9 mouse cellular contexts compared by ENCODE assay signal in genomic region chr5:115542635-115543384, GRCm38 (mm10). TPM values are rescaled to one million over a fixed set of nuclear protein-coding genes. Genes with fewer than 3 reads are reported as not detected.
DNase-seq lines count a peak whose midpoint lies in the region; ATAC-seq lines count a peak whose summit lies in the region.
"Had no signal": no experiment of that assay in that cellular context is flagged by ENCODE, and none has a peak within 500 bp of the region (broad histone marks: within the 10 kb centered on the region; RNA-seq: fewer than 3 reads in every experiment).

No protein-coding gene starts in this region.

- H3K4me2 ChIP-seq in forebrain, embryonic 13.5 days: 0 out of 2 replicates have a peak overlapping the region, but pooled peaks have one; percentile 33
- H3K4me2 ChIP-seq in forebrain, embryonic 11.5 days (ENCODE audit: low read depth, low read length, severe bottlenecking): no peak overlapping the region
- peak overlapping the region; percentile 52 for H3K4me2 ChIP-seq in liver, embryonic 16.5 days (ENCODE audit: low read depth, low read length)

- no peaks in the 10 kb centered on the region for H3K27me3 ChIP-seq in forebrain, embryonic 13.5 days
- H3K27me3 ChIP-seq in forebrain, embryonic 11.5 days (ENCODE audit: control insufficient read depth, insufficient read depth, low read length): no peaks in the 10 kb centered on the region
- no peaks in the 10 kb centered on the region for H3K27me3 ChIP-seq in liver, embryonic 16.5 days (ENCODE audit: control insufficient read depth, insufficient read depth, low read depth, low read length)
- H3K27me3 ChIP-seq: CH12.LX had no signal

- 0 out of 2 replicates have a peak overlapping the region, but pooled peaks have one; percentile 10 for H3K27ac ChIP-seq in forebrain, embryonic 13.5 days
- no peak overlapping the region for H3K27ac ChIP-seq in forebrain, embryonic 11.5 days (ENCODE audit: low read depth, low read length)
- H3K27ac ChIP-seq in liver, embryonic 16.5 days (ENCODE audit: low read length): peak overlapping the region; percentile 90

- peaks cover 24% of the 10 kb centered on the region for H3K36me3 ChIP-seq in forebrain, embryonic 13.5 days (ENCODE audit: poor library complexity, severe bottlenecking)
- no peaks in the 10 kb centered on the region for H3K36me3 ChIP-seq in forebrain, embryonic 11.5 days (ENCODE audit: control insufficient read depth, insufficient read depth, low read length)
- H3K36me3 ChIP-seq in liver, embryonic 16.5 days (ENCODE audit: control insufficient read depth, insufficient read depth): peaks cover 3% of the 10 kb centered on the region

- DNase-seq in forebrain, embryonic 11.5 days (ENCODE audit: low spot score): no peak
- DNase-seq in thymus, postnatal 0 days (ENCODE audit: low spot score): peak; percentile 32
- DNase-seq in layer of hippocampus, postnatal 25 days (ENCODE audit: extremely low spot score in 1 of 2, low spot score in 1 of 2): no peak
- DNase-seq in right cerebral cortex, postnatal 10 days (ENCODE audit: low spot score in 2 of 2): no peak

- peaks cover 37% of the 10 kb centered on the region for H3K4me1 ChIP-seq in forebrain, embryonic 13.5 days
- peaks cover 6% of the 10 kb centered on the region; the same call in 1 of the 2 replicates for H3K4me1 ChIP-seq in forebrain, embryonic 11.5 days (replicated peaks; ENCODE audit: control insufficient read depth, insufficient read depth, low read length)
- peaks cover 37% of the 10 kb centered on the region for H3K4me1 ChIP-seq in liver, embryonic 16.5 days (ENCODE audit: control insufficient read depth, low read depth, low read length)

- ATAC-seq in forebrain, embryonic 13.5 days: no peak
- no peak for ATAC-seq in forebrain, embryonic 11.5 days (replicated peaks; ENCODE audit: low FRiP score)
- ATAC-seq in CD4-positive, CD25-positive, alpha-beta regulatory T cell, adult 4 months: peak; percentile 65
- ATAC-seq in hematopoietic stem cell, adult 5-6 weeks (replicated peaks in 1 of 2; ENCODE audit: insufficient read depth in 1 of 2, low FRiP score in 2 of 2, low TSS enrichment in 1 of 2, low read depth in 1 of 2, poor library complexity in 2 of 2, severe bottlenecking in 2 of 2): peak; percentile 20 to 57; a peak in 2 of 4 replicates
- peak; percentile 30 for ATAC-seq in liver, embryonic 16.5 days (ENCODE audit: low read depth)

- H3K9me3 ChIP-seq in forebrain, embryonic 13.5 days (replicated peaks): no peaks in the 10 kb centered on the region
- H3K9me3 ChIP-seq in forebrain, embryonic 11.5 days (ENCODE audit: control insufficient read depth, low read length): no peaks in the 10 kb centered on the region
- H3K9me3 ChIP-seq in liver, embryonic 16.5 days (replicated peaks; ENCODE audit: control insufficient read depth, low read length): no peaks in the 10 kb centered on the region

- H3K4me3 ChIP-seq in forebrain, embryonic 13.5 days: no peak overlapping the region
- H3K4me3 ChIP-seq in forebrain, embryonic 11.5 days (ENCODE audit: low read depth, low read length): no peak overlapping the region
- H3K4me3 ChIP-seq in liver, embryonic 16.5 days (ENCODE audit: low read depth, low read length): peak overlapping the region; percentile 39

- WGBS in forebrain, embryonic 13.5 days: 73% methylated on average over 19 of the region's 19 CpGs
- WGBS in forebrain, embryonic 11.5 days: 68% methylated on average over 19 of the region's 19 CpGs
- 15% methylated on average over 19 of the region's 19 CpGs for WGBS in liver, embryonic 16.5 days (ENCODE audit: insufficient replicate concordance)

- H3K9ac ChIP-seq in forebrain, embryonic 13.5 days: no peak overlapping the region
- no peak overlapping the region for H3K9ac ChIP-seq in forebrain, embryonic 11.5 days (ENCODE audit: low read length)
- H3K9ac ChIP-seq in liver, embryonic 16.5 days (ENCODE audit: low read depth, low read length): peak overlapping the region; percentile 48

RNA-seq across cellular contexts. Expression of gene Rplp0, which starts 16.5 kb away (rescaled TPM):
- 1,081 and 1,088 TPM in 2 replicates for polyA plus RNA-seq in forebrain, embryonic 13.5 days (2015; fragmentation: Nextera tagmentation; extraction: Ambion mirVana)
- 1,156 and 1,197 TPM in 2 replicates for polyA plus RNA-seq in forebrain, embryonic 11.5 days (2014; fragmentation: Nextera tagmentation; extraction: Ambion mirVana)
- 1,000 to 10,000 TPM; 4,123 to 4,128 TPM for polyA plus RNA-seq in CD4-positive, CD25-positive, alpha-beta regulatory T cell, adult 4 months (2017; shearing (Covaris generic))
- total RNA-seq in hematopoietic stem cell, adult 5-6 weeks (2017): 1,280 and 1,726 TPM in 2 replicates
- polyA plus RNA-seq in liver, embryonic 16.5 days (2015; fragmentation: Nextera tagmentation; extraction: Ambion mirVana): 919 and 997 TPM in 2 replicates
- 1,964 and 2,053 TPM in 2 replicates for polyA plus RNA-seq in thymus, postnatal 0 days (2015; fragmentation: Nextera tagmentation; extraction: Ambion mirVana)
- total RNA-seq in layer of hippocampus, postnatal 25 days (2021): 100 to 1,000 TPM; 251 to 264 TPM

RNA-seq across cellular contexts. Expression of gene Gcn1l1, which starts 22.2 kb away (rescaled TPM):
- polyA plus RNA-seq in forebrain, embryonic 13.5 days (2015; fragmentation: Nextera tagmentation; extraction: Ambion mirVana): 41.7 and 46.1 TPM in 2 replicates
- 54.8 and 62.4 TPM in 2 replicates for polyA plus RNA-seq in forebrain, embryonic 11.5 days (2014; fragmentation: Nextera tagmentation; extraction: Ambion mirVana)
- 10 to 100 TPM; 25.2 to 36.2 TPM for polyA plus RNA-seq in CD4-positive, CD25-positive, alpha-beta regulatory T cell, adult 4 months (2017; shearing (Covaris generic))
- 31.4 and 34.5 TPM in 2 replicates for total RNA-seq in hematopoietic stem cell, adult 5-6 weeks (2017)
- polyA plus RNA-seq in liver, embryonic 16.5 days (2015; fragmentation: Nextera tagmentation; extraction: Ambion mirVana): 14.1 and 14.8 TPM in 2 replicates
- polyA plus RNA-seq in thymus, postnatal 0 days (2015; fragmentation: Nextera tagmentation; extraction: Ambion mirVana): 19.9 and 21.5 TPM in 2 replicates
- total RNA-seq in layer of hippocampus, postnatal 25 days (2021): 10 to 100 TPM; 65.8 to 79.7 TPM

RNA-seq across cellular contexts. Expression of gene Pxn, which starts 36.3 kb away (rescaled TPM):
- polyA plus RNA-seq in forebrain, embryonic 13.5 days (2015; fragmentation: Nextera tagmentation; extraction: Ambion mirVana): 16.8 and 17.7 TPM in 2 replicates
- polyA plus RNA-seq in forebrain, embryonic 11.5 days (2014; fragmentation: Nextera tagmentation; extraction: Ambion mirVana): 11.9 and 12.3 TPM in 2 replicates
- 10 to 100 TPM; 14.5 to 23.4 TPM for polyA plus RNA-seq in CD4-positive, CD25-positive, alpha-beta regulatory T cell, adult 4 months (2017; shearing (Covaris generic))
- total RNA-seq in hematopoietic stem cell, adult 5-6 weeks (2017): 57.2 and 118 TPM in 2 replicates
- 17.2 and 19.1 TPM in 2 replicates for polyA plus RNA-seq in liver, embryonic 16.5 days (2015; fragmentation: Nextera tagmentation; extraction: Ambion mirVana)
- polyA plus RNA-seq in thymus, postnatal 0 days (2015; fragmentation: Nextera tagmentation; extraction: Ambion mirVana): 40.2 and 44.8 TPM in 2 replicates
- 10 to 100 TPM; 30.9 to 41.9 TPM for total RNA-seq in layer of hippocampus, postnatal 25 days (2021)

RNA-seq across cellular contexts. Expression of gene Sirt4, which starts 58.3 kb away (rescaled TPM):
- 24.7 TPM in 2 replicates for polyA plus RNA-seq in forebrain, embryonic 13.5 days (2015; fragmentation: Nextera tagmentation; extraction: Ambion mirVana)
- polyA plus RNA-seq in forebrain, embryonic 11.5 days (2014; fragmentation: Nextera tagmentation; extraction: Ambion mirVana): 20.6 and 22.0 TPM in 2 replicates
- polyA plus RNA-seq in CD4-positive, CD25-positive, alpha-beta regulatory T cell, adult 4 months (2017; shearing (Covaris generic)): 10 to 100 TPM in 1 of 2 experiments, 1 to 10 TPM in 1; 9.9 to 18.6 TPM
- 6.0 and 10.4 TPM in 2 replicates for total RNA-seq in hematopoietic stem cell, adult 5-6 weeks (2017)
- polyA plus RNA-seq in liver, embryonic 16.5 days (2015; fragmentation: Nextera tagmentation; extraction: Ambion mirVana): 4.6 and 6.5 TPM in 2 replicates
- 17.0 and 17.3 TPM in 2 replicates for polyA plus RNA-seq in thymus, postnatal 0 days (2015; fragmentation: Nextera tagmentation; extraction: Ambion mirVana)
- total RNA-seq in layer of hippocampus, postnatal 25 days (2021): 10 to 100 TPM; 27.6 to 39.7 TPM

Comparison
In these comparisons a context has a peak if more than half of its experiments do, and no peak if none do; other contexts are left out.
1. ATAC-seq: peak in CD4-positive, CD25-positive, alpha-beta regulatory T cell, adult 4 months (single experiment), hematopoietic stem cell, adult 5-6 weeks (2 of 2) and liver, embryonic 16.5 days (single experiment); none in forebrain, embryonic 13.5 days (single experiment) and forebrain, embryonic 11.5 days (single experiment).